Mouse (Mus musculus): ENCODE data around the gene Anpep. TPM values are rescaled to one million over a fixed set of nuclear protein-coding genes. Genes with fewer than 3 reads are reported as not detected.

Anpep gene
- polyA plus RNA-seq, 1 experiment from 2014 or later = 8.3 TPM

GRCm38 (mm10) chr7:79858202-79858934 is 2.5 kb downstream of the Anpep start:
- Histone ChIP-seq H3K4me3 (no peak overlapping the region), H3K9me3 (no peaks in the 10 kb centered on the region), H3K27ac (0 out of 2 replicates have a peak overlapping the region, but pooled peaks have one; percentile 42), H3K36me3 (no peaks in the 10 kb centered on the region), H3K4me1 (peaks cover 28% of the 10 kb centered on the region), H3K27me3 (ENCODE audit: insufficient read depth, poor library complexity, severe bottlenecking) (0 out of 2 replicates have a peak, but pooled peaks cover 6% of the 10 kb centered on the region)
- DNase-seq (ENCODE audit: low spot score) = no peak
- WGBS = 51% methylated on average over 10 of the region's 11 CpGs

GRCm38 (mm10) chr7:79856305-79856704 is 4.6 kb downstream of the Anpep start:
- Histone ChIP-seq H3K27ac (no peak overlapping the region), H3K4me1 (peaks cover 17% of the 10 kb centered on the region), H3K27me3 (ENCODE audit: insufficient read depth, poor library complexity, severe bottlenecking) (no peaks in the 10 kb centered on the region), H3K4me3 (no peak overlapping the region), H3K36me3 (no peaks in the 10 kb centered on the region), H3K9me3 (no peaks in the 10 kb centered on the region)
- 85% methylated on average over 4 of the region's 4 CpGs for WGBS
- no peak for DNase-seq (ENCODE audit: low spot score)

- Histone ChIP-seq H3K27ac (peak overlapping the region; percentile 79), H3K27me3 (ENCODE audit: insufficient read depth, poor library complexity, severe bottlenecking) (peaks cover 24% of the 10 kb centered on the region), H3K9me3 (no peaks in the 10 kb centered on the region), H3K4me3 (peak overlapping the region; percentile 61), H3K4me1 (peaks cover 23% of the 10 kb centered on the region), H3K36me3 (no peaks in the 10 kb centered on the region)
- DNase-seq (ENCODE audit: low spot score) = peak; percentile 80
- WGBS = 5% methylated on average over 53 of the region's 53 CpGs
Measured at GRCm38 (mm10) chr7:79847456-79848451, 13.1 kb downstream of the Anpep start.

GRCm38 (mm10) chr7:79846342-79846741 is 14.5 kb downstream of the Anpep start:
- no peak for DNase-seq (ENCODE audit: low spot score)
- H3K9me3 ChIP-seq = no peaks in the 10 kb centered on the region
- H3K27me3 ChIP-seq (ENCODE audit: insufficient read depth, poor library complexity, severe bottlenecking) = peaks cover 34% of the 10 kb centered on the region
- no peak overlapping the region for H3K4me3 ChIP-seq
- WGBS = 79% methylated on average over 2 of the region's 2 CpGs
- peaks cover 29% of the 10 kb centered on the region for H3K4me1 ChIP-seq
- H3K27ac ChIP-seq = no peak overlapping the region
- no peaks in the 10 kb centered on the region for H3K36me3 ChIP-seq

- Histone ChIP-seq H3K4me3 (no peak overlapping the region), H3K36me3 (no peaks in the 10 kb centered on the region; the same call in 1 of the 2 replicates), H3K4me1 (peaks cover 29% of the 10 kb centered on the region), H3K27ac (0 out of 2 replicates have a peak overlapping the region, but pooled peaks have one; percentile 25), H3K27me3 (ENCODE audit: insufficient read depth, poor library complexity, severe bottlenecking) (peaks cover 33% of the 10 kb centered on the region), H3K9me3 (no peaks in the 10 kb centered on the region)
- no peak for DNase-seq (ENCODE audit: low spot score)
- 72% methylated on average over 8 of the region's 8 CpGs for WGBS
Measured at GRCm38 (mm10) chr7:79844090-79844802, 16.6 kb downstream of the Anpep start.

GRCm38 (mm10) chr7:79842163-79842562 is 18.7 kb downstream of the Anpep start:
- 62% methylated on average over 7 of the region's 7 CpGs for WGBS
- H3K9me3 ChIP-seq = no peaks in the 10 kb centered on the region
- H3K36me3 ChIP-seq = no peaks in the 10 kb centered on the region; the same call in 1 of the 2 replicates
- peaks cover 18% of the 10 kb centered on the region for H3K4me1 ChIP-seq
- H3K27ac ChIP-seq = no peak overlapping the region
- no peak overlapping the region for H3K4me3 ChIP-seq
- peaks cover 27% of the 10 kb centered on the region for H3K27me3 ChIP-seq (ENCODE audit: insufficient read depth, poor library complexity, severe bottlenecking)
- DNase-seq (ENCODE audit: low spot score) = no peak

- DNase-seq (ENCODE audit: low spot score) = no peak
- Histone ChIP-seq H3K27me3 (ENCODE audit: insufficient read depth, poor library complexity, severe bottlenecking) (0 out of 2 replicates have a peak, but pooled peaks cover 8% of the 10 kb centered on the region), H3K4me1 (peaks cover 5% of the 10 kb centered on the region), H3K36me3 (no peaks in the 10 kb centered on the region; the same call in 1 of the 2 replicates), H3K27ac (no peak overlapping the region), H3K9me3 (no peaks in the 10 kb centered on the region), H3K4me3 (no peak overlapping the region)
- 70% methylated on average over 2 of the region's 2 CpGs for WGBS
Measured at GRCm38 (mm10) chr7:79837247-79837646, 23.6 kb downstream of the Anpep start.

GRCm38 (mm10) chr7:79835196-79835595 is 25.7 kb downstream of the Anpep start:
- WGBS = 92% methylated on average over 6 of the region's 6 CpGs
- no peaks in the 10 kb centered on the region for H3K27me3 ChIP-seq (ENCODE audit: insufficient read depth, poor library complexity, severe bottlenecking)

GRCm38 (mm10) chr7:79832980-79833379 is 27.9 kb downstream of the Anpep start:
- Histone ChIP-seq H3K9me3 (no peaks in the 10 kb centered on the region), H3K27me3 (ENCODE audit: insufficient read depth, poor library complexity, severe bottlenecking) (no peaks in the 10 kb centered on the region), H3K4me1 (0 out of 2 replicates have a peak, but pooled peaks cover 3% of the 10 kb centered on the region), H3K27ac (no peak overlapping the region), H3K4me3 (no peak overlapping the region), H3K36me3 (no peaks in the 10 kb centered on the region)
- no peak for DNase-seq (ENCODE audit: low spot score)

More at GRCm38 (mm10) chr7:79835196-79835595, 25.7 kb downstream of the Anpep start:
- Histone ChIP-seq H3K36me3 (no peaks in the 10 kb centered on the region), H3K4me3 (no peak overlapping the region), H3K27ac (no peak overlapping the region), H3K4me1 (0 out of 2 replicates have a peak, but pooled peaks cover 3% of the 10 kb centered on the region), H3K9me3 (no peaks in the 10 kb centered on the region)
- no peak for DNase-seq (ENCODE audit: low spot score)

GRCm38 (mm10) chr7:79831585-79831984 is 29.3 kb downstream of the Anpep start:
- H3K27ac ChIP-seq = no peak overlapping the region
- no peak for DNase-seq (ENCODE audit: low spot score)

GRCm38 (mm10) chr7:79831145-79831544 is 29.7 kb downstream of the Anpep start:
- Histone ChIP-seq H3K4me3 (no peak overlapping the region), H3K27me3 (ENCODE audit: insufficient read depth, poor library complexity, severe bottlenecking) (no peaks in the 10 kb centered on the region), H3K4me1 (0 out of 2 replicates have a peak, but pooled peaks cover 3% of the 10 kb centered on the region), H3K27ac (no peak overlapping the region), H3K36me3 (no peaks in the 10 kb centered on the region), H3K9me3 (no peaks in the 10 kb centered on the region)
- 71% methylated on average over 6 of the region's 6 CpGs for WGBS
- DNase-seq (ENCODE audit: low spot score) = no peak

More at GRCm38 (mm10) chr7:79831585-79831984, 29.3 kb downstream of the Anpep start:
- no peaks in the 10 kb centered on the region for H3K36me3 ChIP-seq
- WGBS = 76% methylated on average over 6 of the region's 6 CpGs
- no peak overlapping the region for H3K4me3 ChIP-seq
- H3K27me3 ChIP-seq (ENCODE audit: insufficient read depth, poor library complexity, severe bottlenecking) = no peaks in the 10 kb centered on the region
- 0 out of 2 replicates have a peak, but pooled peaks cover 3% of the 10 kb centered on the region for H3K4me1 ChIP-seq
- H3K9me3 ChIP-seq = no peaks in the 10 kb centered on the region

GRCm38 (mm10) chr7:79828341-79828740 is 32.5 kb downstream of the Anpep start:
- Histone ChIP-seq H3K36me3 (no peaks in the 10 kb centered on the region), H3K27me3 (ENCODE audit: insufficient read depth, poor library complexity, severe bottlenecking) (no peaks in the 10 kb centered on the region), H3K4me1 (no peaks in the 10 kb centered on the region), H3K4me3 (no peak overlapping the region), H3K9me3 (no peaks in the 10 kb centered on the region), H3K27ac (no peak overlapping the region)
- WGBS = 80% methylated on average over 3 of the region's 3 CpGs
- DNase-seq (ENCODE audit: low spot score) = no peak

Data from heart, embryonic 10.5 days (tissue).